Mouse (Mus musculus): ENCODE measurements at regions not wholly inside any gene's neighbourhood (a gene's known extent, or its start where the extent isn't known, plus 50 kb on each side); places are given as distances from the start of the nearest gene placed in this dataset.

GRCm38 (mm10) chr2:171363381-171363780, 631.8 kb downstream of the Dok5 start:
- TF ChIP-seq CTCF (IDR thresholded peaks at IDR 0.05; ENCODE audit: borderline replicate concordance, insufficient read depth, low read length), result no peak
- TF ChIP-seq POLR2A (IDR thresholded peaks at IDR 0.05; ENCODE audit: low read depth, low read length), result no peak
